Mouse (Mus musculus) retina, adult 2 months (tissue): ENCODE results near the gene Hoxd9.

Experiments
- DNase-seq: peaks from one replicate; pipeline ENCODE4 v3.0.0-alpha.2; 2012; ENCODE audit warnings: low read depth, low spot score

Hoxd9 gene

GRCm38 (mm10) chr2:74697567-74698121 is at the start of gene Hoxd9:
Hoxd9 (plus strand) TSS chr2:74697727.
- DNase-seq = no peak

GRCm38 (mm10) chr2:74652996-74653340 is 44.6 kb upstream of the Hoxd9 start:
- no peak for DNase-seq

DNA sequence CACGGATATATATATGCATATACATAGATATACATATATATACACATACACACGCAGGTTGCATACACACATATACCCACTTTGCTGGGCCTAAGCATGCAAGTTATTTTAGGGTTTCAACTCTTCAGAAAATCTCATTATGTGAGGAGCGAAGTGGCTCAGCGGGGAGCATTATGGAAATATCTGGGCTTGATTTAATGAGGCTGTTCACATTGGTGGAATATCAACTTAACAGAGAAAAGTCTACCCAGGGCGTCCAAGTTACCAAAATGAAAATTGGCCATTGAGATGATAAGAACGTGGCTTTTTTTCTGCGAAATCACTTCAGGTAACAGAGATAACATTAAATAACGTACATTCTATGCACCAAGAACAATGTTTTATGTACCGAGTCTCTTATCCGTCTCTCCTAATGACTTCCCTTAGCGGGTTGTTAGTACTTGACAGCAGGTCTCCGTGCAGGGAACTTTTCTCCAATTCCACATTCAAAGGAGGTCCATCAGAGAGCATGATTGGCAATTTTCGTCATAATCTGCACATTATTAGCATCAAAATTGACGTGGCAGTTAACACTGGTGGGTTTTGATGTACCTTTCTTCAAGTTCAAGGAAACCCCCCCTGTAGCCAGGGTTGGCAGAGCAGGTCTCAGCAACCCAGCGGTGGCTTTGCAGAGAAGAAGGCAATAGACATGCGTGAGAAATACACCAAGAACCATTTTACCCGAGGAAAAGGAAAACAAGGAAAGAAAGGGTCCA is 43.6 kb upstream of the Hoxd9 start:
- DNase-seq = no peak

GRCm38 (mm10) chr2:74654743-74655419 is 42.6 kb upstream of the Hoxd9 start:
- DNase-seq = no peak

- no peak for DNase-seq
Observed at GRCm38 (mm10) chr2:74655420-74655781, 42.1 kb upstream of the Hoxd9 start.

DNA sequence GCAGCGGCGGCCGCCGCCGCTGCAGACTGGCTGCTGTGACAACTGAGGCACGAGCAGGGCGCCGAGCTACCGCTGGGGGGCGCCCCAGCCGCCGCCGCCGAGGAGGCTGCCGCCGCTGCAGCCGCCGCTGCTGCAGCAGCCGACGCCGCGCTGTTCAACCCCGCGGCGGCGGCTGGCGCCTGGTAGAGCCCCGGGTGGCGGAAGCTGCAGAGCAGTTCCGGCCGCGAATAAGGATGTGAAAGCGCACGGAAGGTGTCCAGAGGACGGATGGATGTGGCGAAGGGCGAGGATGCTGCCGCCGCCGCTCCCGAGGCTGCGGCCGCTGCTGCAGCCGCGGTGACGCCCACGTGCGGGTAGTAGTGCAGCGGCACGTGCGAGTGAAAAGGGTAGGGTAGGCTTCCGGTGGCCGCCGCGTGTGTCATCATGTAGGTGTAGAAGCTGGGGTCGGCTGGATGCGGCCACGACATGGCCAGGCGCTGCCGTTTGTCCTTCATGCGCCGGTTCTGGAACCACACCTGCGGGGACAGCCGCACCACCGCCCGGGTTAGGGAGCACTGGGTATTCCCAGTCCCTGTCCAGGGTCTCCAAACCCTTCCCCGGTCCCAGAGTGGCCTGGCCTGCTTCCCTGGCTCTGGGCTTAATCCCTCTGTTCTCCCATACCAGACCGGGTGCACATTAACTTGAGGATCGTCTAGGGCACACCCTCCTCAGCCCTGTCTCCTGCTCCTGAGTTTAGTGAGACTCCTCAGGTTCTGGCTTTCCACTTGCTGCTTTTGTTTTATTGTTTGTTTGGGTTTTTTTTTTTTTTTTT is 41.5 kb upstream of the Hoxd9 start:
- no peak for DNase-seq

DNA sequence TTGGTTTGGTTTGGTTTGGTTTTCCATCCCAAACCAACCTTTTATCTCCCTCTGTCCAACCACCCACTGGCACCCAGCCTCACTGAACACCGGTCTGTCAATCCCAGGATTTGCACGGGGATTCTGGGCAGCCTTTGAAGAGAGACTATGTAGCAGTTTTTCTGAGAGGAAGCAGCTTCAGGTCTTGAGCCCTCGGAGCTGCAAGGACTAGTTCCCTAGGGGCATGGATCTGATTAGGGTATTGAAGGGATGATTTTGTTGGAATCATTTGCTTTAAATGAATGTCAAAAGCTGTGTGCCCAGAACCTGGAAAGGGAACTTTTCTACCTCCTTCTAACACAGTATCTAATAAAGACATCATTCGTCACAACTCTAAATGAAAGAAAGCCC is 40.9 kb upstream of the Hoxd9 start:
- DNase-seq = no peak

DNA sequence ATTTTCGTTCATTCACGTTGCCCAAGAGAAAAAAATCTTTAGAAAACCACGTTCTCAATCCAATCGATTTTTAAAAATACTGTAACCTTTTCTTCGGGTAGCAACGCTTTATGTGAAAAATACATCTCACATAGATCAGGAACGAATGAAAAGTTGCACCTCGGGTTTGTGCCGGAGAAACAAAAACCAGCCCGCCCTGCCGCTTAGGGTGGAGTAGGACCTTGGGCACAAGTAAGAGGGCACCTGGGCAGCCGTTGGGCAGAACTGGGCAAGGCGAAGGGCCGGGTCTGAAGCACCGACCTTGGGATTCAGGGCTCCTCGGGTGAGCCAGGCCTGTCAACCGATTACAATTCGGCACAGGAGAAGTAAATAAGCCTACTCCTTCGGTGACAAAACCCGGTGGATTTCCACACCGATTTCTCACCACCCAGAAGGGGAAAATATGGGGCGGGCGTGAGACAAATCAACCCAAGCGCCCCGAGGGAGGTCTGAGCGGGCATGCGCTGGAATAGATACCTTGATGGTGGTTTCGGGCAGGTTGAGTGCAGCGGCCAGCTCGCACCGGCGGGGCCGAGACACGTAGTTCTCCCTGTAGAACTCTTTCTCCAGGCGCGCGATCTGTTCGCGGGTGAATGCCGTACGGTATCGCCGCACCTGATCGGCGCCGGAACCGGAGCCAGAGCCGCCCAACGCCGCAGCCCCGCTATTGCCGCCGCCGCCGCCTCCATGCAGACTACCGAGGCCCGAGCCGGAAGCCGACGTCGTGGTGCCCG is 40.1 kb upstream of the Hoxd9 start:
- no peak for DNase-seq

DNA sequence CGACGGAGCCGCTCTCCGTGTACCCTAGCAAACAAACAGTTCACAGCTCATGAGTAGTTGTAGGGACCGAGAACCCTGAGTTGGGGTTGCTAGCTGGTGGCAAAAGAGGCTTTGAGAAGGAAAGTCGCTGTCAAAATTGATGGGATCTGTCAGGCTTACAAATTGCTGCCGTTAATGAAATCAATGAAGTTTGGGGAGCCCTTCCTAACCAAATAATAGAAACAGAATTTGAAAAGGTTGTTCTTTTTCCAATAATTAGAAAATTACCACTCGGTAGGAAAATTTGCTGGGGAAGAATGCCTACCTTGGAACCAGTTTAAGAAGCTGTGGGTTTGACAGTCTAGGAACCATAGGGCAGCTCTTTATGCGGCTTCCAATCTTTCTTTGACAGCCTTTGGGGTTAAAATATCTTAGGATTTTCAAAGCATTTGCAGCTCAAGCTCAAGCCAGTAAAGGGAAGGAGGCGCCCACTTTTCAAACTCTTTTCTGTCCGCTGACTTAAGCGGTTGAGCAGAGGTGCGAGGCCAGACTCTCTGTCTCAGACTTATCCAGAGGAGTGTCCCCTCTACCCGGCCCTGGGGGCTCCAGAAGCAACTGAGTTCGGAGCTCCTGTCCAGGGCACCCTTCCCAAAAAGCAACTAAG is 39.4 kb upstream of the Hoxd9 start:
- DNase-seq = no peak

DNA sequence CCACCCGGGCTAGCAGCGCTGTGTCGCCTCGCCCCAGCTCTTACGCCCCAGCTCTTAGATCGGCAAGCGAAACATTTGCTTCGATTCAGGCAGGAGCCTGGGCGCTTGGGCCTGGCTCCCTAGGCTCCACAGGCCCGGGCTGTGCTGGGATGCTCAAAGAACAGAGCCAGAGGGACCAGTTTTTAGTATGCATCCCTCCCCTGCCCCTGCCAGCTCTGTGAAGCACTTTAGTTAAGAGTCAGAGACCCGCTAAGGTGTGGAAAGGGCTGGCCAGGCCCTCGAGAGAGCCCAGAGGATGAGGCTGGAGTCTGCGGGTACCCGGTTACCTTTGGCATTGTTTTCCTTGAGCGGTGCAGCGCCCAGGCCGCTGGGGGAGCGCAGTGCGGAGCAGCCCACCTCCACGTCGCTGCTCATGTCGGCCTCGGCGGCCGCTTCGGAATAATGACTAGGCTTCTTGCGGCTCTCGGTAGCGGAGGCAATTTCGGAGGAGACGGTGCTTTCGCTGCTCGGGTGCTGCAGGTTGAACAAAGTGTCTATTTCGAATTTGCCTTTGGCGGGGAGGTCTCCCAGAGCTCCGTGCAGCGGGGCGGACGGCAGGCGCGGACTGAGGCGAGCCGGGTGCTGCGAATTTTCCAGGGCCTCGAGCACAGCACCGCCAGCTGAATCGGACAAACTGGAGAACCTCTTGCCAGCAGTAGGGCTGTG is 38.7 kb upstream of the Hoxd9 start:
- no peak for DNase-seq

DNA sequence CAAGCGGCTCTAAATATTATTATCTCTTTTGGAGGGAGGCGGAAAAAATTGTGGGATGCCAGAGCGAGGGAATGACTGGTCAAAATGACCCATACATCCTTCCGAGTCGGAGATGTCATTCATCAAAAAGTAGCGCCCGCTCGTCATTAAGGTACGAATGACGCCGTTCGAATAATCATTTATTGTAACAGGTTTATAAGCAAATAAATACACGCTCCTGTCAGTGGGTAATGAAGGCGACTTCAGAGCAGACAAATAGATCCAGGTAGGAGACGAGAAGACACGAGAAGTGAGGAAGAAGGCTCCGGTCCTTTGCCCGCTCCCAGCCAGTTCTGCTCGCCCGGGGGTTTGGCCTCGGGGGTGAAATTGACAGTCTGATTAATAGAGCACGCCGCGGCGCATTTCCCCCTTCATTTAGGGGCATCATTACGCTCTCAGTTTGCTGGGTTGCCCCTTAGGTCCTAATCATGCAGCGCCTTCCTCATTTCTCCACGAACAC is 38.0 kb upstream of the Hoxd9 start, which contains the start of gene Evx2:
Evx2 (minus strand) TSS at position 51 of the 499 bp plus-strand sequence.
- no peak for DNase-seq

GRCm38 (mm10) chr2:74660421-74661375 is 36.8 kb upstream of the Hoxd9 start:
- DNase-seq = no peak

- no peak for DNase-seq
Observed at GRCm38 (mm10) chr2:74661685-74662084, 35.8 kb upstream of the Hoxd9 start.

DNA sequence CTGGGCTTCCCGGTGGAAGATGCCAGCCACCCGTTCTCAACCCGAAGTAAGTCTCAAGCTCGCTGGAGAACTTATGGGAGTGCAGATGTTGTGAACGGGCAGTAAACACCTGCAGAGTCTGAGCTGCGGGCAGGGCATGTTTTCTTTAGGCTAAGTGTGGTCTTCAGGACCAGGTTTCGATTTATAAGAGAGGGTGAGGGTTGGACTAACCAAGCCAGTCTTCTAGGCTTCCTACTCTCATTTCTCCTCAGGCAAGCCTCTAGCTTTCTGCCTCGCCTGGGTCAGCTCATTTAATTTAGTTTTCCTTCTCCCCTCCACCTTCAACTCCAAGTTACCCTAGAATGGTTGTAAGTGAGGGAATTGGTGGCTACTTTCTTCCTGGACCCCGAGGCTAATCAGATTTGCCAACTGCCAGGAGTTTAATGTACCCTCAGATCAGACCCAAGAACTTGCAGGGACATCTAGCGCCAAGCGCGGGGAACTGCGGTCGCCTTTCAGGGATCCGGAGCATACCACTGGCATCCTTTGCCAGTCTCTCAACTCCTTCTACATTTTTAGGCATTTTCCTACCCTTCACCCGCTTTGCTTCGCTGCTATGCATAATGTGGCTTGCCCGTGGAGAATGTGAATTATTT is 34.1 kb upstream of the Hoxd9 start:
- no peak for DNase-seq

GRCm38 (mm10) chr2:74666411-74666810 is 31.1 kb upstream of the Hoxd9 start:
- DNase-seq = no peak

DNA sequence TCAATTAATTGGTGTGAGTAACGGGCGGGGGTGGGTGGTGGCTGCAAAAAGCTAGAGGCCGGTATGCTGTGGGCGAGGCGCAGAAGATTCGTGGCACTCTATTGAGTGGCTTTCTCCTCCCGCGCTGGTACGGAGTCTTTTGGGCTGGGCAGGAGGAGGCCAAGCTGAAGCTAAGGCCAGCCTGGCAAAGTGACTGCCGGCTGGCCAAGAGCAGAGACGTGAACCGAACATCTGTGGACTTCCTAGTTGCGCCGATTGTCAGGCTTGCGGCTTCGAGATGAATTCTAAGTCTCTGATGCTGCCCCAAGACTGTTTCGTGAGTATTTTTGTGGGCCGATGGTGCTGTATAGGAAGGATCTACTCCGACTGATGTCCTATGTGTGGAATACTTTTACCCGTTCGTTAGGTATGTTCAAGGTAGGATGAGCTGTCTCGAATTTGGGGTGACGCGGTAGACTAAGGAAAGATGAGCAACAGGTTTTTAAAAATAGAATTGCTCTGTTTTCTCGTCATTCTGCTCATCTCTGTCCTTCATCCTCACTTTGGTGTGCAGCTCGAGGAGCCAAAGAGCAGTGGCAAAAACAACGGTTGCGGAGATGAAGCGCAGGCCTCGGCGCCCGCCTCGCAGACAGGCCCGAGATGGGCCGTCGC is 30.2 kb upstream of the Hoxd9 start:
- DNase-seq = no peak

GRCm38 (mm10) chr2:74667842-74668357 is 29.6 kb upstream of the Hoxd9 start, which contains the start of gene Hoxd13:
Hoxd13 (plus strand) TSS chr2:74668310.
- no peak for DNase-seq
